Comparison of ENCODE assay signal across 9 mouse cellular contexts in the genomic region with DNA sequence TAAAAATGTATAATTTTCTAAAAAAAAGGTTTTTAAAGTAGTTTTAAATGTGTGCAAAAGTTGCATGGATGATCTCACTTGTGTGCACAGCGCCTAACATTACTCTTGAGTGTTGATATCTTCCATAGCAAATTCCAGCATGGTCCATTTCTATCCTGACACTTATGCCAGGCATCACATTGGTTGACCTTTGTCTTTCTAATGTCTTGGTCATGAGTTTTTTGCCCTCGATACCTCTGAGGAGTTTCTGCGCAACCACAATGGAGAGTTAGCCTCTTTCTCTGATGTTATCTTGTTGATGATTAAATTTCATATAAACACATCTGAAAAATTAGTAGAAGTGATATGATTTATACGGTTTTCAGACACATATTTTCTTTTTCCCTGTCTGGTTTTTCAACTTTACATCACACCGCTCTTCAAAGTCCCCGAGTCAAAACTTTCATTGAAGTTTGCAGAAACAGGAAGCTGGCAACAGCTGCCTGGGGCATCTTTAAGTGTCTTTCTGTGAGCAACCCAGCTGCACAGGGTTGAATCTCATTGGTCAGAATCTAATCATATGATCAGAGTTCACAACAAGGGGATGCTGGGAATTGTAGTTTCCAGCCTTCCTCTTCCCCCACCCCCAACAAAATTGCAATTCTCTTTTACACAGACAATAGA.
DNase-seq lines count a peak whose midpoint lies in the region; ATAC-seq and TF ChIP-seq lines count a peak whose summit lies in the region.
"Had no signal": no experiment of that assay in that cellular context is flagged by ENCODE, and none has a peak within 500 bp of the region (broad histone marks: within the 10 kb centered on the region; RNA-seq: fewer than 3 reads in every experiment).

No protein-coding gene starts in this region.

- no peaks in the 10 kb centered on the region for H3K36me3 ChIP-seq in lung, embryonic 14.5 days (ENCODE audit: insufficient read depth)
- H3K36me3 ChIP-seq in hindbrain, embryonic 16.5 days (ENCODE audit: control insufficient read depth, insufficient read depth, low read length), result no peaks in the 10 kb centered on the region
- H3K36me3 ChIP-seq in midbrain, embryonic 16.5 days (ENCODE audit: control insufficient read depth, insufficient read depth, low read length), result no peaks in the 10 kb centered on the region
- H3K36me3 ChIP-seq: limb, embryonic 15.5 days had no signal

- TF ChIP-seq CTCF in lung, embryonic 14.5 days (IDR thresholded peaks at IDR 0.05; ENCODE audit: low read depth), result no peak

- intact Hi-C loops in gastrocnemius, postnatal 36 days (cut with DNase I), result no loop called here

- WGBS in lung, embryonic 14.5 days, result 58% methylated on average over 6 of the region's 6 CpGs
- WGBS in hindbrain, embryonic 16.5 days, result 70% methylated on average over 6 of the region's 6 CpGs
- WGBS in midbrain, embryonic 16.5 days, result 71% methylated on average over 6 of the region's 6 CpGs

- peak; percentile 80 for DNase-seq in lung, embryonic 14.5 days
- no peak for DNase-seq in lung, postnatal 14 days
- DNase-seq in embryo, embryonic 10 days (ENCODE audit: low spot score), result peak; percentile 72
- DNase-seq in urinary bladder, postnatal 14 days (ENCODE audit: low spot score), result no peak
- no peak for DNase-seq in yolk sac, embryonic 10.5 days (ENCODE audit: low spot score)
- DNase-seq in gastrocnemius, postnatal 36 days, result no peak

- no peak overlapping the region for H3K9ac ChIP-seq in lung, embryonic 14.5 days
- no peak overlapping the region for H3K9ac ChIP-seq in hindbrain, embryonic 16.5 days (ENCODE audit: low read depth, low read length)
- H3K9ac ChIP-seq in midbrain, embryonic 16.5 days (ENCODE audit: low read depth, low read length), result no peak overlapping the region
- H3K9ac ChIP-seq: limb, embryonic 15.5 days had no signal

- no peaks in the 10 kb centered on the region for H3K4me1 ChIP-seq in lung, embryonic 14.5 days (ENCODE audit: insufficient read depth)
- H3K4me1 ChIP-seq in hindbrain, embryonic 16.5 days (ENCODE audit: control insufficient read depth, insufficient read depth, low read depth, low read length), result no peaks in the 10 kb centered on the region
- peaks cover 5% of the 10 kb centered on the region; the same call in 1 of the 2 replicates for H3K4me1 ChIP-seq in midbrain, embryonic 16.5 days (ENCODE audit: control insufficient read depth, insufficient read depth, low read length)

- H3K4me3 ChIP-seq in lung, embryonic 14.5 days (ENCODE audit: low read depth, low read length), result no peak overlapping the region
- no peak overlapping the region for H3K4me3 ChIP-seq in hindbrain, embryonic 16.5 days (ENCODE audit: low read length)
- H3K4me3 ChIP-seq in midbrain, embryonic 16.5 days (ENCODE audit: low read depth, low read length), result no peak overlapping the region
- H3K4me3 ChIP-seq: limb, embryonic 15.5 days had no signal

- no peaks in the 10 kb centered on the region for H3K27me3 ChIP-seq in lung, embryonic 14.5 days (ENCODE audit: insufficient read depth, low read length)
- H3K27me3 ChIP-seq in hindbrain, embryonic 16.5 days (replicated peaks; ENCODE audit: control insufficient read depth, insufficient read depth, low read length), result no peaks in the 10 kb centered on the region; the same call in 1 of the 2 replicates
- H3K27me3 ChIP-seq in midbrain, embryonic 16.5 days (ENCODE audit: control insufficient read depth, insufficient read depth, low read depth, low read length), result no peaks in the 10 kb centered on the region
- H3K27me3 ChIP-seq: limb, embryonic 15.5 days had no signal

- no peak overlapping the region for H3K27ac ChIP-seq in lung, embryonic 14.5 days (ENCODE audit: low read depth)
- H3K27ac ChIP-seq in hindbrain, embryonic 16.5 days (ENCODE audit: low read depth, low read length), result no peak overlapping the region
- H3K27ac ChIP-seq in midbrain, embryonic 16.5 days (ENCODE audit: low read length), result no peak overlapping the region; the same call in 1 of the 2 replicates
- H3K27ac ChIP-seq: limb, embryonic 15.5 days had no signal

- H3K4me2 ChIP-seq in lung, embryonic 14.5 days, result 0 out of 2 replicates have a peak overlapping the region, but pooled peaks have one; percentile 3
- H3K4me2 ChIP-seq in hindbrain, embryonic 16.5 days (ENCODE audit: low read length), result no peak overlapping the region
- H3K4me2 ChIP-seq in midbrain, embryonic 16.5 days (ENCODE audit: low read length), result no peak overlapping the region
- H3K4me2 ChIP-seq: limb, embryonic 15.5 days had no signal

- no peaks in the 10 kb centered on the region for H3K9me3 ChIP-seq in lung, embryonic 14.5 days (ENCODE audit: low read depth, low read length)
- no peaks in the 10 kb centered on the region for H3K9me3 ChIP-seq in hindbrain, embryonic 16.5 days (ENCODE audit: control insufficient read depth, low read length)
- H3K9me3 ChIP-seq in midbrain, embryonic 16.5 days (replicated peaks; ENCODE audit: control insufficient read depth, low read length, poor library complexity, severe bottlenecking), result no peaks in the 10 kb centered on the region
- H3K9me3 ChIP-seq: limb, embryonic 15.5 days had no signal

- peak; percentile 91 for ATAC-seq in lung, embryonic 14.5 days (ENCODE audit: insufficient read depth)
- ATAC-seq in hindbrain, embryonic 16.5 days, result peak; percentile 91
- ATAC-seq in midbrain, embryonic 16.5 days, result peak; percentile 92

Comparison
In these comparisons a context has a peak if more than half of its experiments do, and no peak if none do; other contexts are left out.
1. DNase-seq: peak in lung, embryonic 14.5 days (single experiment) and embryo, embryonic 10 days (single experiment); none in lung, postnatal 14 days (single experiment), urinary bladder, postnatal 14 days (single experiment), yolk sac, embryonic 10.5 days (single experiment) and gastrocnemius, postnatal 36 days (0 of 2).
2. Peak in every context shown above with its lines, with median percentiles within 50 percentile points of each other: ATAC-seq.